Mouse (Mus musculus) hindbrain, embryonic 16.5 days (tissue): ENCODE results near the gene Zfp867. TPM values are rescaled to one million over a fixed set of nuclear protein-coding genes. Genes with fewer than 3 reads are reported as not detected.

Experiments
- ATAC-seq: fragments of 200-750 bp; cut with Nextera tagmentation; 2 replicates; pipeline ENCODE4 v1.8.0; 2017; ENCODE audit warnings: moderate TSS enrichment, moderate library complexity
- H3K27ac ChIP-seq: fragments of 300-500 bp; sonication (generic); 2 replicates; pipeline ENCODE4 v1.5.1; 2014; ENCODE audit warnings: low read depth, mild to moderate bottlenecking, control low read depth, low read length, moderate library complexity
- H3K27me3 ChIP-seq: fragments of 300-500 bp; sonication (generic); replicated peaks from 2 replicates; pipeline ENCODE4 v1.6.1; 2014; ENCODE audit warnings: low read length; ENCODE audit not compliant: control insufficient read depth, insufficient read depth
- H3K36me3 ChIP-seq: fragments of 300-500 bp; sonication (generic); 2 replicates; pipeline ENCODE4 v1.6.1; 2014; ENCODE audit warnings: mild to moderate bottlenecking, low read length, moderate library complexity, mixed read lengths; ENCODE audit not compliant: control insufficient read depth, insufficient read depth
- H3K4me1 ChIP-seq: fragments of 300-500 bp; sonication (generic); 2 replicates; pipeline ENCODE4 v1.6.1; 2014; ENCODE audit warnings: low read depth, low read length; ENCODE audit not compliant: control insufficient read depth, insufficient read depth
- H3K4me2 ChIP-seq: fragments of 300-500 bp; sonication (generic); 2 replicates; pipeline ENCODE4 v1.6.1; 2014; ENCODE audit warnings: mild to moderate bottlenecking, low read length, control low read depth, moderate library complexity
- H3K4me3 ChIP-seq: fragments of 300-500 bp; sonication (generic); 2 replicates; pipeline ENCODE4 v1.5.1; 2014; ENCODE audit warnings: mild to moderate bottlenecking, low read length, control low read depth, moderate library complexity
- H3K9ac ChIP-seq: fragments of 300-500 bp; sonication (generic); 2 replicates; pipeline ENCODE4 v1.6.1; 2014; ENCODE audit warnings: low read depth, mild to moderate bottlenecking, control low read depth, low read length, moderate library complexity
- H3K9me3 ChIP-seq: fragments of 300-500 bp; sonication (generic); 2 replicates; pipeline ENCODE4 v1.6.1; 2014; ENCODE audit warnings: mild to moderate bottlenecking, low read length, moderate library complexity; ENCODE audit not compliant: control insufficient read depth
- WGBS: fragments of 180-500 bp; shearing (Covaris S2); extraction: QIAGEN DNeasy Blood & Tissue Kit; methylation state at CpG from one replicate; pipeline ENCODE4 v1.1.7; 2014; 5-methylcytosine and 5-hydroxymethylcytosine counted together
- polyA plus RNA-seq: library from polyadenylated mRNA; unstranded; fragments of >200 nt; fragmentation: Nextera tagmentation; extraction: Ambion mirVana; gene quantifications from 2 replicates; pipeline ENCODE4 v1.2.1, GENCODE M21; 2015

Zfp867 gene
- polyA plus RNA-seq, 1 experiment from 2014 or later: 11.7 TPM

GRCm38 (mm10) chr11:59421436-59421835 lies 50.8 kb downstream of the Zfp867 start:
- peaks cover 21% of the 10 kb centered on the region for H3K36me3 ChIP-seq
- 83% methylated on average over 8 of the region's 8 CpGs for WGBS
- no peaks in the 10 kb centered on the region for H3K27me3 ChIP-seq
- H3K4me1 ChIP-seq: no peaks in the 10 kb centered on the region
- H3K4me3 ChIP-seq: no peak overlapping the region
- ATAC-seq: no peak
- H3K4me2 ChIP-seq: no peak overlapping the region
- no peak overlapping the region for H3K9ac ChIP-seq
- H3K27ac ChIP-seq: no peak overlapping the region
- no peaks in the 10 kb centered on the region for H3K9me3 ChIP-seq

- Histone ChIP-seq H3K27ac (no peak overlapping the region), H3K27me3 (no peaks in the 10 kb centered on the region), H3K4me2 (no peak overlapping the region), H3K9me3 (no peaks in the 10 kb centered on the region), H3K36me3 (peaks cover 20% of the 10 kb centered on the region), H3K4me3 (no peak overlapping the region), H3K9ac (no peak overlapping the region), H3K4me1 (no peaks in the 10 kb centered on the region)
- 78% methylated on average over 5 of the region's 5 CpGs for WGBS
- ATAC-seq: no peak
Measured at GRCm38 (mm10) chr11:59418708-59419107, 53.6 kb downstream of the Zfp867 start.

- no peaks in the 10 kb centered on the region for H3K27me3 ChIP-seq
- no peak overlapping the region for H3K27ac ChIP-seq
- no peak overlapping the region for H3K4me2 ChIP-seq
- H3K9me3 ChIP-seq: no peaks in the 10 kb centered on the region
- peaks cover 4% of the 10 kb centered on the region for H3K36me3 ChIP-seq
- WGBS: 85% methylated on average over 13 of the region's 13 CpGs
- H3K4me1 ChIP-seq: no peaks in the 10 kb centered on the region
- ATAC-seq: no peak; the same call in 1 of the 2 replicates
- H3K9ac ChIP-seq: no peak overlapping the region
- H3K4me3 ChIP-seq: no peak overlapping the region
Measured at GRCm38 (mm10) chr11:59412999-59413863, 59.0 kb downstream of the Zfp867 start.

- ATAC-seq: no peak
- 68% methylated on average over 6 of the region's 6 CpGs for WGBS
- Histone ChIP-seq H3K4me1 (no peaks in the 10 kb centered on the region), H3K27ac (no peak overlapping the region), H3K27me3 (no peaks in the 10 kb centered on the region), H3K9me3 (no peaks in the 10 kb centered on the region), H3K9ac (no peak overlapping the region), H3K36me3 (peaks cover 11% of the 10 kb centered on the region), H3K4me2 (no peak overlapping the region), H3K4me3 (no peak overlapping the region)
Measured at GRCm38 (mm10) chr11:59412058-59412457, 60.2 kb downstream of the Zfp867 start.

Other genes with a start within 250 kb of the Zfp867 start
- 684 and 686 TPM in 2 replicates for gene Arf1, start 244.2 kb downstream of the Zfp867 start, polyA plus RNA-seq
- gene Wnt3a, start 181.7 kb downstream of the Zfp867 start, polyA plus RNA-seq: 0.45 and 0.77 TPM in 2 replicates
- gene Wnt9a, start 165.5 kb downstream of the Zfp867 start, polyA plus RNA-seq: 3.1 and 3.5 TPM in 2 replicates
- not detected in 2 replicates for gene Prss38, start 96.8 kb downstream of the Zfp867 start, polyA plus RNA-seq
- gene Jmjd4, start 22.4 kb downstream of the Zfp867 start, polyA plus RNA-seq: 18.9 and 20.0 TPM in 2 replicates
- gene Snap47, start 21.3 kb downstream of the Zfp867 start, polyA plus RNA-seq: 602 and 634 TPM in 2 replicates
- 11.4 and 15.5 TPM in 2 replicates for gene Zkscan17, start 54.3 kb upstream of the Zfp867 start, polyA plus RNA-seq
- gene Nlrp3, start 69.1 kb upstream of the Zfp867 start, polyA plus RNA-seq: 0.07 and 0.10 TPM in 2 replicates
- gene Olfr222, start 103.8 kb upstream of the Zfp867 start, polyA plus RNA-seq: not detected in 2 replicates
- not detected in 2 replicates for gene Olfr223, start 120.8 kb upstream of the Zfp867 start, polyA plus RNA-seq
- gene Mprip, start 188.8 kb upstream of the Zfp867 start, polyA plus RNA-seq: 34.8 and 38.9 TPM in 2 replicates